Mouse (Mus musculus): ENCODE measurements at regions not wholly inside any gene's neighbourhood (a gene's known extent, or its start where the extent isn't known, plus 50 kb on each side); places are given as distances from the start of the nearest gene placed in this dataset.
"Not testable (repeated sequence)": the region's sequence is repeated elsewhere in the genome, so short reads cannot be mapped to it uniquely, and the experiment has no call there.

DNA sequence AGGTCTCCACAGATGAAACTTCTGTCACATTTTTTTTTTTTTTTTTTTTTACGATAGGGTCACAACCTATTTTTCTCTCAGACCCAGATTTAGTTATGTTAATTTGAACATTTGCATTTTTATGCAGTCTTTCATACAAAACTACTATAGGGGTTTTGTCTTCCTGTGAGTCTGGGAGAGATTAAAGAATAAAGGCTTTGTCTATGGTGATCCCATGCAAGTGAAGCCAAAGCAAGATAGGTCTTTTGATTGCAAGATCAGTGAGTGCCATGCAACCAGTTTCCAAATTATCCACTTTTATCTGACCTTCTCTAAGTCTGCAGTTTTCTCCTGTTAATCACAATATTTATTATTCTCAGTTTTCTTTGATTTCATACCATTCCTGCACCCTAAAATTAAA is 234.7 kb downstream of the Kif2b start:
- 95% methylated on average over 1 of the region's 1 CpGs for WGBS
- no peak overlapping the region for H3K9ac ChIP-seq (ENCODE audit: low read length)
- ATAC-seq (ENCODE audit: insufficient number of reproducible peaks, low FRiP score, low TSS enrichment, low read depth) (no peak), DNase-seq (ENCODE audit: low spot score) (no peak)
- H3K4me1 ChIP-seq (ENCODE audit: control insufficient read depth, insufficient read depth, low read length) = no peaks in the 10 kb centered on the region
- H3K36me3 ChIP-seq (ENCODE audit: control insufficient read depth, insufficient read depth, low read length) = no peaks in the 10 kb centered on the region
- no peak overlapping the region for H3K27ac ChIP-seq (replicated peaks; ENCODE audit: low read depth, low read length)
- H3K4me3 ChIP-seq (ENCODE audit: low read depth, low read length) = no peak overlapping the region
- no peak overlapping the region for H3K4me2 ChIP-seq (ENCODE audit: low read depth, severe bottlenecking)
- H3K9me3 ChIP-seq (ENCODE audit: control insufficient read depth, low read length) = no peaks in the 10 kb centered on the region
- H3K27me3 ChIP-seq (ENCODE audit: control insufficient read depth, insufficient read depth, low read length) = no peaks in the 10 kb centered on the region

DNA sequence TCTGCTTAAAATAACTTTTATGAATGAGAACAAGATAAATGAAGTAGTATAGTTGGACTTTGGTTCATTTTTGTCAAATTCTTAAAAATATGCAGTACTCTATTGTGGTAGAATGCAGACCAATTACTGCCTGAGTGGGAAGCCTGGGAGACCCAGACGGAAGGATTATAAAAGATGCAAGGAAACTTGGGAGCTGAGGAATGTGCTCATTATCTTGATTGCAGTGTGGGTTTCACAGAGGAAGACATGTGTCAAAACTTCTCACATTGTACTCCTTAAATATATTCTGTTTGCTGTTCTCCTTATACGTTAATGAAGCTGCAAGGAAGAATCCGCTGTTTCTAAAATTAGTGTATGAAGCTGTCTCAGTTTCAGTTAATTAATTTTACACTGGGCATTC is 244.3 kb downstream of the Kif2b start:
- ATAC-seq (ENCODE audit: insufficient number of reproducible peaks, low FRiP score, low TSS enrichment, low read depth) = no peak
- Histone ChIP-seq H3K9me3 (ENCODE audit: control insufficient read depth, low read length) (no peaks in the 10 kb centered on the region), H3K9ac (ENCODE audit: low read length) (no peak overlapping the region), H3K4me1 (ENCODE audit: control insufficient read depth, insufficient read depth, low read length) (no peaks in the 10 kb centered on the region), H3K4me3 (ENCODE audit: low read depth, low read length) (no peak overlapping the region), H3K4me2 (ENCODE audit: low read depth, severe bottlenecking) (no peak overlapping the region), H3K27ac (replicated peaks; ENCODE audit: low read depth, low read length) (no peak overlapping the region), H3K36me3 (ENCODE audit: control insufficient read depth, insufficient read depth, low read length) (no peaks in the 10 kb centered on the region), H3K27me3 (ENCODE audit: control insufficient read depth, insufficient read depth, low read length) (no peaks in the 10 kb centered on the region)
- WGBS = 80% methylated on average over 3 of the region's 3 CpGs
- DNase-seq (ENCODE audit: low spot score) = no peak

DNA sequence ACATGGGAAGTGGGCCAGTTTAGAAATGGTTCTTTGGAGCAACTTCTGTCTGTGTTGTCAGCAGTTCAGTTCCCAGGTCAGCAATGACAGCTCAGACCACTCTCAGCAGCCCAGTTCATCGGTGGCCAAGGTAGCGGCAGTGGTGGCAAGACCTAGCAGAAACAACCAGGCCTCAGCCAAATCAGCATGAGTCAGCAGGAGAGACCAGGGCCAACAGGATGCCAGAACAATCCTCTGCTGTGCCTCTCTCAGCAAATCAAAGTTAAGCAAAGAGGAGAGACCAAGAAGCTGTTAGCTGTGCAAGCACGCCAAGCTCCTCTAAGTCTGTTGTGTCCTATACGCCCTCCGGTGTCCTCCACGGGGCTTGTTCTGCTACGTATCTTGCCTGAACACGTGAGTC is 249.8 kb downstream of the Kif2b start:
- DNase-seq (ENCODE audit: low spot score) = no peak
- H3K9ac ChIP-seq (ENCODE audit: low read length) = no peak overlapping the region
- no peak overlapping the region for H3K27ac ChIP-seq (replicated peaks; ENCODE audit: low read depth, low read length)
- H3K36me3 ChIP-seq (ENCODE audit: control insufficient read depth, insufficient read depth, low read length) = no peaks in the 10 kb centered on the region
- no peaks in the 10 kb centered on the region for H3K27me3 ChIP-seq (ENCODE audit: control insufficient read depth, insufficient read depth, low read length)
- ATAC-seq (ENCODE audit: insufficient number of reproducible peaks, low FRiP score, low TSS enrichment, low read depth) = no peak
- 84% methylated on average over 8 of the region's 8 CpGs for WGBS
- no peaks in the 10 kb centered on the region for H3K9me3 ChIP-seq (ENCODE audit: control insufficient read depth, low read length)
- H3K4me1 ChIP-seq (ENCODE audit: control insufficient read depth, insufficient read depth, low read length) = no peaks in the 10 kb centered on the region
- no peak overlapping the region for H3K4me2 ChIP-seq (ENCODE audit: low read depth, severe bottlenecking)
- no peak overlapping the region for H3K4me3 ChIP-seq (ENCODE audit: low read depth, low read length)

DNA sequence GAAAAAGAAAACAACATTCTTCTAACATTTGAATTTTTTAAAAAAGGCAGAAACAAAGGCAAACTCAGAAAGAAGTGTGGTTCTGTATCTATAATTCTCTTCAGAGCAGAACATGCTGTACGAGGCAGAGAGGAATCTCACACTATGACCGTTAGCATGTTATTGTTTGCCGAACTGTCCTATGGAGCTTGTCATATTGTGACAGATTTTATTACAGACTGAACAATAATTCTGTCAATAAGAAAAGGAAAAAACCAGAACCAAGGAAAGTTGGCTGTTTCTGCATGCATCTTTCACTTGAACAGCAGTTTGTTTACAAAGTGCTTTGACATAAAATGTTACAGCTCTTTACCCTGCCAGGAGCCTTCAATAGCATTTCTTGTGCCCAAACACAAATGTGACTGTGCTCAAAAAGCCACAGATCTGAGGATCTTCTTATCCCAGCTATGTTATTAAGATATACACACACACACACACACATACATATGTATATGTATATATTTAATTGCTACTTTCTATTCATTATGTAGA is 267.1 kb downstream of the Kif2b start:
- ATAC-seq (ENCODE audit: insufficient number of reproducible peaks, low FRiP score, low TSS enrichment, low read depth) (no peak), DNase-seq (ENCODE audit: low spot score) (no peak)
- Histone ChIP-seq H3K4me2 (ENCODE audit: low read depth, severe bottlenecking) (no peak overlapping the region), H3K9me3 (ENCODE audit: control insufficient read depth, low read length) (no peaks in the 10 kb centered on the region), H3K4me1 (ENCODE audit: control insufficient read depth, insufficient read depth, low read length) (no peaks in the 10 kb centered on the region), H3K27me3 (ENCODE audit: control insufficient read depth, insufficient read depth, low read length) (no peaks in the 10 kb centered on the region), H3K4me3 (ENCODE audit: low read depth, low read length) (no peak overlapping the region), H3K36me3 (ENCODE audit: control insufficient read depth, insufficient read depth, low read length) (no peaks in the 10 kb centered on the region), H3K27ac (replicated peaks; ENCODE audit: low read depth, low read length) (no peak overlapping the region), H3K9ac (ENCODE audit: low read length) (no peak overlapping the region)
- WGBS = 83% methylated on average over 3 of the region's 3 CpGs

DNA sequence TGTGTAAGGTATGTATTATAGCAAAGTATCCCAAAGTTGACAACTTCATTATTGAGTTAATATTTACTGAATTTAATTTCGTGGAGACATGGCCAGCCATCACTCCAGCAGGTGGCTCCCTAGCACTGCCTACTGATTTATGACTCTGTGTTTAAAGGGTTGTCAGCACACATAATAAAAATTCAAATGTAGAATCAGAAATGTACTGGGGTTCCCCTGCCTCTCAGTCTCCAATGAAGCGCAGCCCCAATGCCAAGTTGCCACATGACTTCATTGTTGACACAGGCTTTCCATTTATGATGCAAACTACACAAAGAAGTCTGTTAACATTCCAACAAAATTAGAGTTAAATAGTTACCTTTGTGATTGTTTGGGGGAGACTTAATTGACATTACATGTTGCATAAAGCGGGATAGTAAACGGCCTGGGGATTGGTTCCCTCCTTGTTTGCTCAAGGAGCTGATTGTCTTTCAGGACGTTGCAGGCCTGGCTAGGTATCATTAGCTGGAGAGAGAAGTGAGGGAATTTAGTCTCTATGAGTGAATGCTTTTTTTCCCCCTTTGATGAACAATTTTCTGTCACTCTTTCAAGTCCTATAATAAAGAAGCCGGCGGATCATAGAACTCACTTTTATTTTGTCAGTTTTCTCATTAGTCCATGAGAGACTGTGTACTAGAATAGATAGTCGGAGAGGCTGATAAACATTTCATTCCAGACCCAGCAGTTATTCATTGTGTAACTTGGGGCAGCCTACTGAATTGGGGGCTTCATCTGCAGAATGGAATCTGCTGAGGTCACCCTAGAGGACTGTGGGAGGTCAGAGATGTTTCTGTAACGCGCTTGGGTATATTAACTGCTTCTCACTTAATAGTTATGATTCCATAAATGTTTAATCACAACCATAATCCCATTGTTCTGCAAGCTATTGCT is 287.9 kb downstream of the Kif2b start:
- no peaks in the 10 kb centered on the region for H3K36me3 ChIP-seq (ENCODE audit: control insufficient read depth, insufficient read depth, low read length)
- peak; percentile 26 for DNase-seq (ENCODE audit: low spot score)
- no peaks in the 10 kb centered on the region for H3K9me3 ChIP-seq (ENCODE audit: control insufficient read depth, low read length)
- no peak overlapping the region for H3K4me3 ChIP-seq (ENCODE audit: low read depth, low read length)
- H3K9ac ChIP-seq (ENCODE audit: low read length) = no peak overlapping the region
- no peaks in the 10 kb centered on the region for H3K4me1 ChIP-seq (ENCODE audit: control insufficient read depth, insufficient read depth, low read length)
- 67% methylated on average over 10 of the region's 10 CpGs for WGBS
- H3K27ac ChIP-seq (replicated peaks; ENCODE audit: low read depth, low read length) = no peak overlapping the region
- H3K27me3 ChIP-seq (ENCODE audit: control insufficient read depth, insufficient read depth, low read length) = no peaks in the 10 kb centered on the region
- ATAC-seq (ENCODE audit: insufficient number of reproducible peaks, low FRiP score, low TSS enrichment, low read depth) = peak; percentile 44; the same call in 1 of the 2 replicates
- no peak overlapping the region for H3K4me2 ChIP-seq (ENCODE audit: low read depth, severe bottlenecking)

DNA sequence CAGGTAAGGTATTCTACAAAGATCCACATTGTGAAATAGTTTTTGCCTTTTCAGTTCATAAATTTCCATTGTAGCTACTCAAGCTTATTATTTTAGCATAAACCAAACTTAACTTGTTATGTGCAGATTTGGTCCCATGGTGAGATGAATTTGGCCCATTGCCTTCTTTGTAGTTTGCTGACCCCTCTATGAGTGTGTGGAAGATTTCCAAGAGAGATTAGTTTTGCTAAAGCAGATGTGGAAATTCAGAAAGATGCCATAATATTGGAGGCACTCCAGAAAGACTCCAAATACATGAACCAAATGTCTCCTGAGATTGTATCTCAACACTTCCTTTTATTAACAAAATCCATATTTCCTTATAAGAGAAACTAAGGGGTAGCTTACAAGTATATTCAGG is 291.0 kb downstream of the Kif2b start:
- H3K4me1 ChIP-seq (ENCODE audit: control insufficient read depth, insufficient read depth, low read length) = no peaks in the 10 kb centered on the region
- no peak overlapping the region for H3K27ac ChIP-seq (replicated peaks; ENCODE audit: low read depth, low read length)
- no peak for ATAC-seq (ENCODE audit: insufficient number of reproducible peaks, low FRiP score, low TSS enrichment, low read depth)
- no peaks in the 10 kb centered on the region for H3K27me3 ChIP-seq (ENCODE audit: control insufficient read depth, insufficient read depth, low read length)
- H3K4me3 ChIP-seq (ENCODE audit: low read depth, low read length) = no peak overlapping the region
- no peak overlapping the region for H3K9ac ChIP-seq (ENCODE audit: low read length)
- no peaks in the 10 kb centered on the region for H3K36me3 ChIP-seq (ENCODE audit: control insufficient read depth, insufficient read depth, low read length)
- no peak overlapping the region for H3K4me2 ChIP-seq (ENCODE audit: low read depth, severe bottlenecking)
- no peak for DNase-seq (ENCODE audit: low spot score)
- no peaks in the 10 kb centered on the region for H3K9me3 ChIP-seq (ENCODE audit: control insufficient read depth, low read length)

DNA sequence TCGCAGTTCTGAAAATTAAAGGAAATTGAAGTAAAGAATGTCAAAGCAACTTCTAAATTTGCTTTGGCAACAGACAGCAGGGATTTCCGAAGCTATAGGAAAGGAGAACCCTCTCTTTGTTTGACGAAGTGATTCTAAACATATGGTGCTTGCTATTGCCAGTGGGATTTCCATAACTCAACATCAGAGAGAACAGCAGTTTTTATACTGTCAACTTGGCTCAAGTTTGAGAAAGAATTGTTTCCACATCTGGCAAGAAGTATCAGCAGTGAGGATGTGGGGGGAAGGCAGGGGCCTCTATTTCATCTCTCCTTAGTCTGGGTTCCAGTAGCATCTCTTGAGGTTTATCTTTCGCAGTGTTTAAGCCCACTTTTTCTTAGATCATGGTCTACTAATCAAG is 315.1 kb downstream of the Kif2b start:
- Histone ChIP-seq H3K4me3 (ENCODE audit: low read depth, low read length) (no peak overlapping the region), H3K36me3 (ENCODE audit: control insufficient read depth, insufficient read depth, low read length) (no peaks in the 10 kb centered on the region), H3K4me2 (ENCODE audit: low read depth, severe bottlenecking) (no peak overlapping the region), H3K9me3 (ENCODE audit: control insufficient read depth, low read length) (no peaks in the 10 kb centered on the region), H3K4me1 (ENCODE audit: control insufficient read depth, insufficient read depth, low read length) (no peaks in the 10 kb centered on the region), H3K27ac (replicated peaks; ENCODE audit: low read depth, low read length) (no peak overlapping the region), H3K27me3 (ENCODE audit: control insufficient read depth, insufficient read depth, low read length) (no peaks in the 10 kb centered on the region), H3K9ac (ENCODE audit: low read length) (no peak overlapping the region)
- WGBS = 63% methylated on average over 4 of the region's 4 CpGs
- no peak for ATAC-seq (ENCODE audit: insufficient number of reproducible peaks, low FRiP score, low TSS enrichment, low read depth)
- no peak for DNase-seq (ENCODE audit: low spot score)

DNA sequence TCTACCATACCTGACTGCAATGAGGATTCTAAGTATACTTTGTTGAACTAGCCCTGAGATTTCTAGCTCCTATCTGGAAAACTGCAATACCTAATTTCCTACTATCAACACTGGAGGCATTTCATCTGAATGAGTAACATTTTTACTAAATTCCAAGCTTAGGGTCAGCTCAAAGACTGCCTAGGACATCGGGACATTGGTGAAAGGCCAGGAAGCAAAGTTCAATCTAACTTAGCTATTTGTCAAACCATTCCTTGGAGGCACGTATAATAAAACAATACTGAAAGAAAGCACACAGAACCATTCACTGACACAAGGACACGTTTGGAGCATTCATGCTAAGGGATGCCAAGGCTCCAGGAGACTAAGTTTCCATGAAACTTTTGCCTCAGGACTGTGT is 335.3 kb downstream of the Kif2b start:
- not testable (repeated sequence) for H3K4me2 ChIP-seq (ENCODE audit: low read depth, severe bottlenecking); H3K9me3 ChIP-seq (ENCODE audit: control insufficient read depth, low read length); ATAC-seq (ENCODE audit: insufficient number of reproducible peaks, low FRiP score, low TSS enrichment, low read depth); H3K4me3 ChIP-seq (ENCODE audit: low read depth, low read length); H3K36me3 ChIP-seq (ENCODE audit: control insufficient read depth, insufficient read depth, low read length); H3K9ac ChIP-seq (ENCODE audit: low read length); H3K27ac ChIP-seq (replicated peaks; ENCODE audit: low read depth, low read length); H3K4me1 ChIP-seq (ENCODE audit: control insufficient read depth, insufficient read depth, low read length); H3K27me3 ChIP-seq (ENCODE audit: control insufficient read depth, insufficient read depth, low read length); DNase-seq (ENCODE audit: low spot score)
- WGBS = 86% methylated on average over 3 of the region's 3 CpGs
